ENCODE assay signal across 27 mouse cellular contexts in the genomic region with DNA sequence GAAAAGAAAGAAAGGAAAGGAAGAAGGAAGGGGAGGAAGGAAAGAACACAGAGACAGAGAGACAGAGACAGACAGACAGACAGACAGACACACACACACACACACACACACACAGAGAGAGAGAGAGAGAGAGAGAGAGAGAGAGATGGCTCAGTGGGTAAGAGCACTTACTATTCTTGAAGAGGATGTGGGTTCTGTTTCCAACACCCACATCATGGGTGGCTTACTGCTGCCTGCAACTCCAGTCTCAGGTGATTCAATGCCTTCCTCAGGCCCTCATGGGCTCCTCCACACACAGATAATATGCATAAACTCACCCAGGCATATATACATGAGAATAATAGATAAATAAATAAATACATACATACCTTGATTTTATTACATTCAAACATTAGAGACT. TPM values are rescaled to one million over a fixed set of nuclear protein-coding genes. Genes with fewer than 3 reads are reported as not detected.
DNase-seq lines count a peak whose midpoint lies in the region; ATAC-seq lines count a peak whose summit lies in the region.
"Had no signal": no experiment of that assay in that cellular context is flagged by ENCODE, and none has a peak within 500 bp of the region (broad histone marks: within the 10 kb centered on the region; RNA-seq: fewer than 3 reads in every experiment).

No protein-coding gene starts in this region.

- no peak overlapping the region for H3K4me3 ChIP-seq in heart, embryonic 12.5 days
- H3K4me3 ChIP-seq in forebrain, embryonic 16.5 days (replicated peaks; ENCODE audit: low read length) = no peak overlapping the region
- H3K4me3 ChIP-seq: embryonic facial prominence, embryonic 13.5 days; embryonic facial prominence, embryonic 15.5 days; erythroblast, embryonic 14.5 days; forebrain, embryonic 10.5 days; forebrain, embryonic 12.5 days had no signal

- H3K9ac ChIP-seq in heart, embryonic 12.5 days = no peak overlapping the region
- H3K9ac ChIP-seq in forebrain, embryonic 16.5 days (replicated peaks; ENCODE audit: low read depth, low read length) = no peak overlapping the region
- H3K9ac ChIP-seq: embryonic facial prominence, embryonic 13.5 days; embryonic facial prominence, embryonic 15.5 days; forebrain, embryonic 12.5 days had no signal

- H3K4me2 ChIP-seq in heart, embryonic 12.5 days = no peak overlapping the region
- H3K4me2 ChIP-seq in forebrain, embryonic 16.5 days (ENCODE audit: low read length) = no peak overlapping the region
- H3K4me2 ChIP-seq: embryonic facial prominence, embryonic 13.5 days; embryonic facial prominence, embryonic 15.5 days; forebrain, embryonic 12.5 days had no signal

- H3K4me1 ChIP-seq in heart, embryonic 12.5 days (replicated peaks) = no peaks in the 10 kb centered on the region
- no peaks in the 10 kb centered on the region for H3K4me1 ChIP-seq in forebrain, embryonic 16.5 days (replicated peaks; ENCODE audit: control insufficient read depth, insufficient read depth, low read length)
- H3K4me1 ChIP-seq: embryonic facial prominence, embryonic 13.5 days; embryonic facial prominence, embryonic 15.5 days; forebrain, embryonic 10.5 days; forebrain, embryonic 12.5 days had no signal

- ATAC-seq in inflammation-experienced regulatory T-cells, adult 6 months = peak; percentile 88
- ATAC-seq in heart, embryonic 12.5 days (ENCODE audit: insufficient number of reproducible peaks, low FRiP score) = no peak
- ATAC-seq in forebrain, embryonic 16.5 days = no peak
- ATAC-seq: forebrain, embryonic 14.5 days; Patski had no signal

- H3K36me3 ChIP-seq in heart, embryonic 12.5 days = no peaks in the 10 kb centered on the region
- no peaks in the 10 kb centered on the region for H3K36me3 ChIP-seq in forebrain, embryonic 16.5 days (ENCODE audit: control insufficient read depth, insufficient read depth)
- H3K36me3 ChIP-seq: embryonic facial prominence, embryonic 13.5 days; embryonic facial prominence, embryonic 15.5 days; forebrain, embryonic 10.5 days; forebrain, embryonic 12.5 days; G1E had no signal

- peak; percentile 21 for DNase-seq in CD4-positive, CD25-positive, alpha-beta regulatory T cell, adult 2 months (ENCODE audit: low read depth, low spot score)
- peak; percentile 33 for DNase-seq in T-cell, adult 2 months (ENCODE audit: low spot score)
- no peak for DNase-seq in right cerebral cortex, postnatal 25 days
- no peak for DNase-seq in layer of hippocampus, adult 8-10 months (ENCODE audit: low spot score in 2 of 2)
- DNase-seq: adrenal gland, adult 2 months; adrenal gland, postnatal 10 days; adrenal gland, postnatal 25 days; cerebellum, adult 11 months; cerebellum, adult 18-20 months; cerebellum, adult 8-10 months; cerebellum, adult 9-11 months; cerebellum, postnatal 14 days; cerebellum, postnatal 36 days; embryo, embryonic 11 days had no signal

- H3K9me3 ChIP-seq in heart, embryonic 12.5 days (replicated peaks) = no peaks in the 10 kb centered on the region
- no peaks in the 10 kb centered on the region for H3K9me3 ChIP-seq in forebrain, embryonic 16.5 days (ENCODE audit: control insufficient read depth, low read length)
- H3K9me3 ChIP-seq: embryonic facial prominence, embryonic 13.5 days; embryonic facial prominence, embryonic 15.5 days; forebrain, embryonic 10.5 days; forebrain, embryonic 12.5 days; G1E had no signal

- H3K27me3 ChIP-seq in heart, embryonic 12.5 days (replicated peaks) = peaks cover 3% of the 10 kb centered on the region; the same call in 1 of the 2 replicates
- no peaks in the 10 kb centered on the region for H3K27me3 ChIP-seq in forebrain, embryonic 16.5 days (replicated peaks; ENCODE audit: control insufficient read depth, insufficient read depth, low read length)
- H3K27me3 ChIP-seq: embryonic facial prominence, embryonic 13.5 days; embryonic facial prominence, embryonic 15.5 days; forebrain, embryonic 12.5 days; Patski had no signal

- H3K27ac ChIP-seq in heart, embryonic 12.5 days (ENCODE audit: poor library complexity, severe bottlenecking) = no peak overlapping the region
- no peak overlapping the region for H3K27ac ChIP-seq in forebrain, embryonic 16.5 days (ENCODE audit: low read length)
- H3K27ac ChIP-seq: embryonic facial prominence, embryonic 13.5 days; embryonic facial prominence, embryonic 15.5 days; forebrain, embryonic 10.5 days; forebrain, embryonic 12.5 days had no signal

RNA-seq across cellular contexts. Expression of a gene that starts 35.8 kb away (rescaled TPM):
- 1 to 10 TPM in 2 of 3 experiments, under 1 TPM in 1; 0.74 to 2.1 (median 1.7) TPM for polyA plus RNA-seq in inflammation-experienced regulatory T-cells, adult 6 months (2017; shearing (Covaris generic))
- total RNA-seq in layer of hippocampus, adult 8-10 months (2022) = 10 to 100 TPM; 28.0 to 32.7 (median 28.7) TPM
- polyA plus RNA-seq in heart, embryonic 12.5 days (2016; fragmentation: Nextera tagmentation; extraction: Ambion mirVana) = 46.8 and 51.4 TPM in 2 replicates
- 39.6 and 40.9 TPM in 2 replicates for polyA plus RNA-seq in forebrain, embryonic 16.5 days (2015; fragmentation: Nextera tagmentation; extraction: Ambion mirVana)
- total RNA-seq: CH12.LX had no signal
- polyA plus RNA-seq: C2C12; erythroblast, embryonic 14.5 days had no signal

Comparison
In these comparisons a context has a peak if more than half of its experiments do, and no peak if none do; other contexts are left out.
1. DNase-seq: peak in CD4-positive, CD25-positive, alpha-beta regulatory T cell, adult 2 months (single experiment) and T-cell, adult 2 months (single experiment); none in right cerebral cortex, postnatal 25 days (single experiment) and layer of hippocampus, adult 8-10 months (0 of 2).
2. RNA of a gene that starts 35.8 kb away (polyA plus RNA-seq): 46.8 to 51.4 TPM in heart, embryonic 12.5 days and 39.6 to 40.9 TPM in forebrain, embryonic 16.5 days; 0.74 to 2.1 TPM in inflammation-experienced regulatory T-cells, adult 6 months; every median in the first group is over 10 times any median in the second.